9 mouse cellular contexts compared by ENCODE assay signal in the genomic region with DNA sequence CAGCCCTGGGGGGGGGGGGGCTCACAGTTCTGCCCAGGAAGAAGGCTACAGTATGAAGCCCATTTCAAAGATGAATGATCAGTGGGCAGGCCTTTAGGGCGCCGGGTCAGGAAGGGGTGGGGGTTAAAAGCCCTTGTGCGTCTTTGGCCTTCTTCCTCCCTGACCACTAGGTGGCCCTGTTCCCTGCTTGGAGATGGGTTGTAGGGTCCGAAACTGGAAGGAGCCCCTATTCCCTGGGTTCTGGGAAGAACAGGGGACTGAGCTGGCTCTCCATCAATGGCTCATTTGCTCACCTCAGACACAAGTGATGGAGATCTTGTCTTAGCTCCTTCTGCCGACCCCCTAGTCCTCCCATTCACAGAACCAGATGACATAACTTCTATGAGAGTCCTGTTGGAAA. TPM values are rescaled to one million over a fixed set of nuclear protein-coding genes. Genes with fewer than 3 reads are reported as not detected.
DNase-seq lines count a peak whose midpoint lies in the region; ATAC-seq and TF ChIP-seq lines count a peak whose summit lies in the region.
"Had no signal": no experiment of that assay in that cellular context is flagged by ENCODE, and none has a peak within 500 bp of the region (broad histone marks: within the 10 kb centered on the region; RNA-seq: fewer than 3 reads in every experiment).

No protein-coding gene starts in this region.

- no peak for TF ChIP-seq EP300 in MEL (IDR thresholded peaks at IDR 0.05; ENCODE audit: low read depth in 1 of 2, low read length in 2 of 2)

- H3K36me3 ChIP-seq in MEL (ENCODE audit: control insufficient read depth in 1 of 2, insufficient read depth in 2 of 2, low read length in 2 of 2) = no peaks in the 10 kb centered on the region
- H3K36me3 ChIP-seq in hindbrain, embryonic 16.5 days (ENCODE audit: control insufficient read depth, insufficient read depth, low read length) = no peaks in the 10 kb centered on the region
- no peaks in the 10 kb centered on the region for H3K36me3 ChIP-seq in heart, embryonic 12.5 days

- peaks cover 6 to 15% of the 10 kb centered on the region in 2 experiments; a peak in 3 of 4 replicates for H3K4me1 ChIP-seq in MEL (ENCODE audit: control insufficient read depth in 1 of 2, insufficient read depth in 2 of 2, low read length in 2 of 2)
- H3K4me1 ChIP-seq in hindbrain, embryonic 16.5 days (ENCODE audit: control insufficient read depth, insufficient read depth, low read depth, low read length) = peaks cover 29% of the 10 kb centered on the region
- H3K4me1 ChIP-seq in heart, embryonic 12.5 days (replicated peaks) = peaks cover 42% of the 10 kb centered on the region

- no peaks in the 10 kb centered on the region for H3K9me3 ChIP-seq in MEL (replicated peaks; ENCODE audit: insufficient read depth, low read length)
- H3K9me3 ChIP-seq in hindbrain, embryonic 16.5 days (ENCODE audit: control insufficient read depth, low read length) = no peaks in the 10 kb centered on the region
- no peaks in the 10 kb centered on the region for H3K9me3 ChIP-seq in heart, embryonic 12.5 days (replicated peaks)

- peak; percentile 65 for TF ChIP-seq RAD21 in MEL (IDR thresholded peaks at IDR 0.05; ENCODE audit: low read depth, low read length)

- no peak for TF ChIP-seq POLR2A in MEL (IDR thresholded peaks at IDR 0.05; ENCODE audit: control insufficient read depth in 1 of 2, insufficient read depth in 1 of 2, low read depth in 1 of 2, low read length in 2 of 2, poor library complexity in 1 of 2)

- H3K79me2 ChIP-seq in MEL (ENCODE audit: control insufficient read depth, insufficient read depth, low read length, poor library complexity) = no peaks in the 10 kb centered on the region

- no peaks in the 10 kb centered on the region for H3K27me3 ChIP-seq in MEL (ENCODE audit: control insufficient read depth in 1 of 2, insufficient read depth in 2 of 2, low read length in 2 of 2)
- H3K27me3 ChIP-seq in hindbrain, embryonic 16.5 days (replicated peaks; ENCODE audit: control insufficient read depth, insufficient read depth, low read length) = no peaks in the 10 kb centered on the region; the same call in 1 of the 2 replicates
- peaks cover 82% of the 10 kb centered on the region for H3K27me3 ChIP-seq in heart, embryonic 12.5 days (replicated peaks)

- peak; percentile 68 to 86 (median 81) for TF ChIP-seq CTCF in MEL (IDR thresholded peaks at IDR 0.05 in 2 of 3, conservative IDR thresholded peaks at IDR 0.05 in 1 of 3; ENCODE audit: control insufficient read depth in 1 of 3, insufficient read depth in 1 of 3, low read depth in 2 of 3, low read length in 3 of 3, poor library complexity in 1 of 3, severe bottlenecking in 1 of 3)

- H3K4me3 ChIP-seq in MEL (ENCODE audit: control insufficient read depth in 1 of 2, insufficient read depth in 1 of 2, low read depth in 2 of 2, low read length in 2 of 2) = no peak overlapping the region
- no peak overlapping the region for H3K4me3 ChIP-seq in hindbrain, embryonic 16.5 days (ENCODE audit: low read length)
- H3K4me3 ChIP-seq in heart, embryonic 12.5 days = no peak overlapping the region

- no peak for ATAC-seq in hindbrain, embryonic 16.5 days
- ATAC-seq in heart, embryonic 12.5 days (ENCODE audit: insufficient number of reproducible peaks, low FRiP score) = no peak

- DNase-seq in heart, postnatal 4 days = peak; percentile 32
- DNase-seq in heart, adult 9 months (ENCODE audit: low spot score in 2 of 2) = no peak
- peak; percentile 29 for DNase-seq in 3T3-L1 (ENCODE audit: low read depth, low spot score)
- peak; percentile 44 for DNase-seq in MEL (ENCODE audit: low read depth, low spot score)
- no peak for DNase-seq in c-Kit-positive CD71-positive TER-119-positive erythroid progenitor cells, embryonic 14.5 days (ENCODE audit: low spot score)
- no peak for DNase-seq in kidney, adult 11 months

- H3K9ac ChIP-seq in MEL (ENCODE audit: control insufficient read depth, low read depth, low read length, poor library complexity, severe bottlenecking) = no peak overlapping the region
- H3K9ac ChIP-seq in hindbrain, embryonic 16.5 days (ENCODE audit: low read depth, low read length) = no peak overlapping the region
- H3K9ac ChIP-seq in heart, embryonic 12.5 days = no peak overlapping the region

- 11% methylated on average over 5 of the region's 5 CpGs for WGBS in hindbrain, embryonic 16.5 days
- WGBS in heart, embryonic 12.5 days = 10% methylated on average over 5 of the region's 5 CpGs

- no peak overlapping the region for H3K27ac ChIP-seq in MEL (ENCODE audit: control insufficient read depth, low read depth, low read length)
- H3K27ac ChIP-seq in hindbrain, embryonic 16.5 days (ENCODE audit: low read depth, low read length) = no peak overlapping the region
- no peak overlapping the region for H3K27ac ChIP-seq in heart, embryonic 12.5 days (ENCODE audit: poor library complexity, severe bottlenecking)

- H3K4me2 ChIP-seq in hindbrain, embryonic 16.5 days (ENCODE audit: low read length) = peak overlapping the region; percentile 10; the same call in 1 of the 2 replicates
- no peak overlapping the region for H3K4me2 ChIP-seq in heart, embryonic 12.5 days

TF ChIP-seq in MEL, 35 proteins besides CTCF, POLR2A, EP300 and RAD21:
- TF ChIP-seq ZC3H11A (IDR thresholded peaks at IDR 0.05; ENCODE audit: low read depth, low read length) = peak; percentile 29; the same call in 1 of the 2 replicates
- no peak for TF ChIP-seq MAFK (IDR thresholded peaks at IDR 0.05; ENCODE audit: borderline replicate concordance, low read depth, low read length)
- peak; percentile 58 for TF ChIP-seq SMC3 (IDR thresholded peaks at IDR 0.05; ENCODE audit: low read depth, low read length)
- TF ChIP-seq MAZ (IDR thresholded peaks at IDR 0.05; ENCODE audit: low read depth, low read length) = peak; percentile 26; the same call in 1 of the 2 replicates
TF ChIP-seq in MEL: peak in this region for 3.

RNA-seq across cellular contexts. Expression of a gene that starts 4.8 kb away (rescaled TPM):
- under 1 TPM; 0.17 to 0.18 TPM for total RNA-seq in heart, postnatal 4 days (2021)
- total RNA-seq in MEL (2012; rRNA removed) = 0.15 and 0.39 TPM in 2 replicates
- under 1 TPM in 1 of 2 experiments, not detected in 1; 0.91 TPM for polyA plus RNA-seq in MEL (2012; ENCODE audit: insufficient read depth in 1 of 2, insufficient read length in 2 of 2, low read depth in 1 of 2, low replicate concordance in 2 of 2, missing spikeins in 1 of 2)
- 46.7 and 47.7 TPM in 2 replicates for polyA plus RNA-seq in hindbrain, embryonic 16.5 days (2015; fragmentation: Nextera tagmentation; extraction: Ambion mirVana)
- 0.08 TPM in 1 of 2 replicates, not detected in the other for polyA plus RNA-seq in heart, embryonic 12.5 days (2016; fragmentation: Nextera tagmentation; extraction: Ambion mirVana)

RNA-seq across cellular contexts. Expression of a gene that starts 17.8 kb away (rescaled TPM):
- total RNA-seq in heart, postnatal 4 days (2021) = 100 to 1,000 TPM; 312 to 319 TPM
- 1,745 and 1,792 TPM in 2 replicates for total RNA-seq in MEL (2012; rRNA removed)
- 1,000 to 10,000 TPM in 1 of 2 experiments, not detected in 1; 1,885 TPM for polyA plus RNA-seq in MEL (2012; ENCODE audit: insufficient read depth in 1 of 2, insufficient read length in 2 of 2, low read depth in 1 of 2, low replicate concordance in 2 of 2, missing spikeins in 1 of 2)
- 125 and 138 TPM in 2 replicates for polyA plus RNA-seq in hindbrain, embryonic 16.5 days (2015; fragmentation: Nextera tagmentation; extraction: Ambion mirVana)
- 278 and 280 TPM in 2 replicates for polyA plus RNA-seq in heart, embryonic 12.5 days (2016; fragmentation: Nextera tagmentation; extraction: Ambion mirVana)

RNA-seq across cellular contexts. Expression of a gene that starts 24.5 kb away (rescaled TPM):
- 100 to 1,000 TPM; 105 to 116 TPM for total RNA-seq in heart, postnatal 4 days (2021)
- total RNA-seq in MEL (2012; rRNA removed) = not detected in 2 replicates
- polyA plus RNA-seq in MEL (2012; ENCODE audit: insufficient read depth in 1 of 2, insufficient read length in 2 of 2, low read depth in 1 of 2, low replicate concordance in 2 of 2, missing spikeins in 1 of 2) = under 1 TPM in 1 of 2 experiments, not detected in 1; 0.36 TPM
- 9.0 and 10.6 TPM in 2 replicates for polyA plus RNA-seq in hindbrain, embryonic 16.5 days (2015; fragmentation: Nextera tagmentation; extraction: Ambion mirVana)
- 56.5 and 62.1 TPM in 2 replicates for polyA plus RNA-seq in heart, embryonic 12.5 days (2016; fragmentation: Nextera tagmentation; extraction: Ambion mirVana)

RNA-seq across cellular contexts. Expression of a gene that starts 46.3 kb away (rescaled TPM):
- 10 to 100 TPM; 32.1 to 33.3 TPM for total RNA-seq in heart, postnatal 4 days (2021)
- total RNA-seq in MEL (2012; rRNA removed) = 30.3 and 30.4 TPM in 2 replicates
- 10 to 100 TPM in 1 of 2 experiments, not detected in 1; 50.8 TPM for polyA plus RNA-seq in MEL (2012; ENCODE audit: insufficient read depth in 1 of 2, insufficient read length in 2 of 2, low read depth in 1 of 2, low replicate concordance in 2 of 2, missing spikeins in 1 of 2)
- 17.2 and 22.2 TPM in 2 replicates for polyA plus RNA-seq in hindbrain, embryonic 16.5 days (2015; fragmentation: Nextera tagmentation; extraction: Ambion mirVana)
- 24.0 and 25.4 TPM in 2 replicates for polyA plus RNA-seq in heart, embryonic 12.5 days (2016; fragmentation: Nextera tagmentation; extraction: Ambion mirVana)

RNA-seq across cellular contexts. Expression of a gene that starts 51.8 kb away (rescaled TPM):
- total RNA-seq in heart, postnatal 4 days (2021) = not detected
- not detected in 2 replicates for total RNA-seq in MEL (2012; rRNA removed)
- polyA plus RNA-seq in MEL (2012; ENCODE audit: insufficient read depth in 1 of 2, insufficient read length in 2 of 2, low read depth in 1 of 2, low replicate concordance in 2 of 2, missing spikeins in 1 of 2) = under 1 TPM in 1 of 2 experiments, not detected in 1; 0.04 TPM
- polyA plus RNA-seq in hindbrain, embryonic 16.5 days (2015; fragmentation: Nextera tagmentation; extraction: Ambion mirVana) = 0.11 and 0.50 TPM in 2 replicates
- not detected in 2 replicates for polyA plus RNA-seq in heart, embryonic 12.5 days (2016; fragmentation: Nextera tagmentation; extraction: Ambion mirVana)
- total RNA-seq: layer of hippocampus, adult 18-20 months had no signal

Comparison
In these comparisons a context has a peak if more than half of its experiments do, and no peak if none do; other contexts are left out.
1. DNase-seq: peak in heart, postnatal 4 days (single experiment), 3T3-L1 (single experiment) and MEL (single experiment); none in heart, adult 9 months (0 of 2), c-Kit-positive CD71-positive TER-119-positive erythroid progenitor cells, embryonic 14.5 days (single experiment) and kidney, adult 11 months (single experiment).